Mouse (Mus musculus): ENCODE data around the gene Rad51. TPM values are rescaled to one million over a fixed set of nuclear protein-coding genes. Genes with fewer than 3 reads are reported as not detected.

Rad51 gene
- 1.4 and 4.2 TPM in 2 replicates for total RNA-seq (2017)

DNA sequence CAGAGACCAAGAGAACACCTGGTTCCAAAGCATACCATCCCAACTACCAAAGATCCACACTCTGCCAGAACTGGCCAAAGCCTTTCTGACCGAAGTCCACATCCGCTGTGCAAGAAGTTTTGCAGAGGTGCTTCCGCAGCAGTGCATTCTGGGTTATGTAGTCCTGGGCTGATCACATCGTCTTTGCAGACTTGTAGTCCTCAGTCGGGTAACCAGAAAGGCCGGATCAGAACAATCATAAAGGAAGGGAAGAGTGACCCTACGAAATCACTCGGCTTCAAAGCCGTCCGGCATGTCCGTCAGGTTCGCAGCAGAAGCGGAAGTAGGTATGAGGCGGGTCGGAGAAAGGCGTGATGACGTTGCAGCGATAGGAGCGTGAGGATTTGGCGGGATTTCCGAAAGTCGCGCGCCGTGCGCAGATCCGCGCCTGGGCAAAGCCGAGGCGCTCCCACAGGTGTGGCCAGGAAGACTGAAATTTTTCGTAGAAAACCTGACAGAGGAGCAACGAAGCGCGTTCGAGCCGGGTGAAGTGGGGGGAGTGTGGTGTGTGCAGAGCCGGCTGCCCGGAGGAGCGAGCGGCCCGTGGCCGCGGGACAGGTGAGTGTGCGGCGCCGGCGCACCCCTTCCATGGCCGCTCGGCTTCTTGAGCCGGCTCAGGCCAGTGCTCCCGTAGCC, at the start of gene Rad51:
Rad51 (plus strand) TSS at position 356 of the 675 bp plus-strand sequence.
- peak; percentile 94 for ATAC-seq (ENCODE audit: extremely low read depth, insufficient number of reproducible peaks, low FRiP score, poor library complexity, severe bottlenecking)

DNA sequence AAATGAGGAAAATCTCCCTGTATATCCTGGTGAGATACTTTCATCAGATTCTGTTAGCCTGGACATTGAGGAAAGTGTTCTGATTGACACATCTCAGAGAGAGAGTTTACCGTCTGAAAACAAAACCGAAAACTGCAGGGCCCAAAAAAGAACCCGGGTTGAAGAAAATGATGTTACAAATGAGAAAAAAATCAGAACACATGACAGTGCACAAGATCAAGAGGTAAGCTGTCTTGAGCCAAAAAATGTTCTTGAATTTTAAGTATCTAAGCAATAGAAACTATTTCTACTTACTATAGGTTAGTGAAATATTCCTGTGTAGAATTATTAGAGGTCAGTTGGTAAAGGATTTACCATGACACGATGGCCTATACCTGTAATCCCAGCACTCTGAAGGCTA, 40.2 kb upstream of the Rad51 start:
- no peak for ATAC-seq (ENCODE audit: extremely low read depth, insufficient number of reproducible peaks, low FRiP score, poor library complexity, severe bottlenecking)

DNA sequence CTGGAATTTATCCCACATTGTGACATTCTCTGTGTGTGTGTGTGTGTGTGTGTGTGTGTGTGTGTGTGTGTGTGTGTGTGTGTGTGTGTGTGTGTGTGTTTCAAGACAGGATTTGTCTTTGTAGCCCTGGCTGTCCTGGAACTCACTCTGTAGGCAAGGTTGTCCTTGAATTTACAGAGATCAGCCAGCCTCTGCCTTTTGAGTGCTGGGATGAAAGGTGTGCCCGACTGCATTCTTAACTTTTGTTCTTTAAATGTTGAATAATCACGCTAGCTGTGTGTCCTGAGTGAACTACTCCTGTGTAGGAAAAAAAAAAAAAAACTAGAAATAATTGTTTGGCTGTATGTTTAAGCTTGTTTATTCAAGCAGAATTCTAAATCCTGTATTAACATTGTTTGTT, 26.4 kb upstream of the Rad51 start:
- ATAC-seq (ENCODE audit: extremely low read depth, insufficient number of reproducible peaks, low FRiP score, poor library complexity, severe bottlenecking): no peak

DNA sequence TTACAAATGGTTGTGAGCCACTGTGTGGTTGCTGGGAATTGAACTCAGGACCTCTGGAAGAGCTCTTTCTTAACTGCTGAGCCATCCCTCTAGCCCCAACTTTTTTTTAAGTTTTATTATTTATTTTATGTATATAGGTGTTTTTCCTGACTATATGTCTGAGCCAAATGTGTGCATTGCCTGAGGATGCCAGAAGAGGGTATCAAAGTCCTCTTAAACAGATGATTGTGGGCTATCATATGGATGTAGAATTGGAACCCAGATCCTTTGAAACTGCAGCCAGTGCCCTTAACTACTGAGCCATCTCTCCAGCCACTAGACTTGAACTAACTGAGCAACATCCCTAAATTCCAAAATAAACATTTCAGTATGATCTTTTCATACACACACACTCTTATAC, 11.0 kb upstream of the Rad51 start:
- ATAC-seq (ENCODE audit: extremely low read depth, insufficient number of reproducible peaks, low FRiP score, poor library complexity, severe bottlenecking): no peak

DNA sequence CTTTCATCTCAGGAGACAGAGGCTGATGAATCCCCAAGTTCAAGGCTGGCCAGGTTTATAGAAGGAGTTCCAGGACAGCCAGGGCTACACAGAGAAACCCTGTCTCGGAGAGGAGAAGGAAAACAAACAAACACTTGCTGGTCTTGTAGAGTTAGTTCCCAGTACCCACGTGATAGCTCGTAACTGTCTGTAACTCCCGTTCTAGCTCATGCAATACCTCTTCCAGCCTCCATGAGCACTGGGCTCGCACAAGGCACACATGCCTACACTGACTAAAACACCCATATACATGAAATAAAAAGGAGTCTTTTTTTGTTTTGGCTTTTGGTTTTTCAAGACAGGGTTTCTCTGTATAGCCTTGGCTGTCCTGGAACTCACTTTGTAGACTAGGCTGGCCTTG, 6.0 kb upstream of the Rad51 start:
- no peak for ATAC-seq (ENCODE audit: extremely low read depth, insufficient number of reproducible peaks, low FRiP score, poor library complexity, severe bottlenecking)

DNA sequence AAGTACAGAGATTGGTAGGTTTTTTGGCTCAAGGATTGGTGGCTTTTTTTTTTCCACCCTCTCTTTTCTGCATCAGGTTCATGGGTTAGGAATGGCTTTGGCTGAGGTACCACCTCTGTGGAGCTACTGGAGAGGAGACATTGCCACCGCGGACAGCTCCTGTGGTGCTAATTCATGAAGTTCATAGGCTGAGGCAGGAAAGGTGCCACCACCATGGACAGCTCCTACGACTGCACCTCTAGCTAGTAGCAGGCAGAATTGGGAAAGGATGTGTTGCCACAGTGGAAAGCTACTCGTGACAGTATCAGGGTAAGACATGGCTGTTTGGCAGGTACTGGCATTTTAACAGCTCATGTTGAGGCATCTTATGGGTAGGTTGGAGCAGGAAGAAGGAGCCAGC, 4.0 kb upstream of the Rad51 start:
- no peak for ATAC-seq (ENCODE audit: extremely low read depth, insufficient number of reproducible peaks, low FRiP score, poor library complexity, severe bottlenecking)

DNA sequence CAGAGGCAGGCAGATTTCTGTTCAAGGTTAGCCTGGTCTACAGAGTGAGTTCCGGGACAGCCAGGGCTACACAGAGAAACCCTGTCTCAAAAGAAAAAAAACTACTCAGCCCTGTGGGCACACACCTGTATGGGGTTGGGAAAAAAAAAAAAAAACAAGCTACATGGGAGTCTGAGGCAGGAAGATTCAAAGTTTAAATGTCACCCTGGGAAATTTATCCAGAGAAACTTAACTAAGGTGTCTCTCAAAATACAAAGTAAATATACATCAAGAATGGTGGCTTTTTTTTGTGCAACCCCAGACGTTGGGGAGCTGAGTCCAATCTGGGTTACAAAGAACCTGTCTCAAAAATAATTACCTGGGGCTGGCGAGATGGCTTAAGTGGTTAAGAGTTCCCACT, 1.5 kb upstream of the Rad51 start:
- no peak for ATAC-seq (ENCODE audit: extremely low read depth, insufficient number of reproducible peaks, low FRiP score, poor library complexity, severe bottlenecking)

DNA sequence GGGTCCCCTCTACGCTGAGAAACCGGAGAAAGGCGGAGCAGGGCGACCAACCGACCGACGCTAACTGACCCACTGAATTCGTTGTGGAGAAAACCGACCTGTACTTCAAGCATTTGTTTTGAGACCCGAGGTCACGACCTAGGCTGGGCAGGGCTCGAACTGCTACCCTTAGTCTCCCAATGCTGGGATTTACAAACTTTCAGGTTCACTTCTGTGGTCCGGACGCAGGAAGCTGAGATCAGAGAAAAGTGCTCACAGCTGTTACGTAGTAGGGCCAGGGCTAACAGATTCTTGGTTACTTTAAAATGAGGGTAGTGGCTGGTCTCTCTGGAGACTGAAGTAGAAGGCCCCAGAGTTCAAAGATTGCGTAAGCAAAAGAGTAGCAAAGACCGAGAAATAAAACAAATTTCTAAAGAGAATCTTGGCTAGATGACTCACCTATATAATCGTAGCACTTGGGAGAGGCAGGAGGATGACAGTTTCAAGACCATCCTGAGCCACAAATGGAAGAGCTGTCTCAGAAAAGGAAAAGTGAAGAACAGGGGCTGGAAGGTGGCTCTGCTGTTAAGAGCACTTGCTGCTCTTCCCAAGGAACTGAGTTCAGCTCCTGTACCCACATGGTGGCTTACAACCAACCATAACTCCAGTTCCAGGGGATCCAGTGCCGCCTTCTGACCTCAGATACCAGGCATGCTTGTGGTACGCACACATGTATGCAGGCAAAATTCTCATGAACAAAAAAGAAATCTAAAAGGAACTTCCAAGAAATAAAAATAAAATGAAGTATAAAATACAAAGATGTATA, 730 bp downstream of the Rad51 start:
- no peak for ATAC-seq (ENCODE audit: extremely low read depth, insufficient number of reproducible peaks, low FRiP score, poor library complexity, severe bottlenecking)

DNA sequence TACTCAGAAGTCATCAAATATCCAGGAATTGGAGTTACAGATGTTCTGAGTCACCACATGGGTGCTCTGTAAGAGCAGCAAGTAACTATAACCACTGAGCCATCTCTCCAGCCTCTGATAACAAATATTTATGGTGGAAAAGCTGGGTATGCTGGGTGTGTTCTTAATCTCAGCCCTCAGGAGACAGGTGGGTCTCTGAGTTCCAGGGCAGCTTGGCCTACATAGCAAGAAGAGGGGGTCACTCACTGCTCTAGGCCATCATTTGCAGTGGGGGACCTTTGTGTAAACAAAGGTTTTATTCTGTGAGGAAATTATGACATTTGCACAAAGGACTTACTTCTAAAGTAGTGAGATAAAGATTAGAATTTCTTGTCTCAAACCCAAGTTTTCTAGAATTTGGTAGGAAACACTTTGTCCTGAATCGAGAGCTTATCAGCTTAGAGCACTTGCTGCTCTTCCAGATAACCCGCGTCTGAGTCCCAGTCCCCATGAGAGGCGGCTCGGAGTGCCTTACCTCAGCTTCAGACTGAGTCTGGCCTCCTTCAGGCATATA, 23.8 kb downstream of the Rad51 start:
- ATAC-seq (ENCODE audit: extremely low read depth, insufficient number of reproducible peaks, low FRiP score, poor library complexity, severe bottlenecking): no peak

DNA sequence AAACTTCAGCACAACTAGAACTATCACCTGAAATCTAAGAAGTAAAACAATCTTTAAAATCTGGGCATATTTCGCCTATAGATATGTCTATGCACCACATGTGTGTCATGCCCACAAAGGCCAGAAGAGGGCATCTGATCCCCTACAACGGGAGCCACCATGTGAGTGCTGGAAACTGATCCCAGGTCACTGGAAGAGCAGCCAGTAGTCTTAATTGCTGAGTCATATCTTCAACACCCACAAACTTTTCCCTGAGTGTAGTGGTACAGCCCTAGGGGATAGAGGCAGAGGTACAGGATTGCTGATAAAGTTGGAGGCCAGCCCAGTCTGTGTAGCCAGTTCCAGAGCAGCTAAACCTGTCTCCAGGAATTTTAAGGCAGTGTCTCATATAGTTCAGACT, 32.6 kb downstream of the Rad51 start:
- ATAC-seq (ENCODE audit: extremely low read depth, insufficient number of reproducible peaks, low FRiP score, poor library complexity, severe bottlenecking): no peak

DNA sequence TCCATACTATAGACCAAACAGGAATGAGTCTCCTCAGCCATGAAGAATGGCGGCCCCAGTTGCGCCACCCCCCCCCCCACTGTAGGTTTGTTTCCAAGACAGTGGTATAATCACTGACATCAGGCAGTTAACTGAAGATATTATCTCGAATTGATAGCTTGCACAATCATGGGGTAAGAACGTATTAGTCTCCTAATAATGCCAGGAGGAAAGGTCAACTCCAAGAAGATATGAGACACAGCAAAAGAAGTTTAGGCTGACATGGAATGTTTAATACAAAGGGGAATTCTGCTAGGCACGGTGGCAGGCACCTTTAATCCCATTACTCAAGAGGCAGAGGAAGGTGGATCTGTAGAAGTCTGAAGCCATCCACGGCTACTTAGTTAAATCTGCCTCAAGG, 33.8 kb downstream of the Rad51 start:
- no peak for ATAC-seq (ENCODE audit: extremely low read depth, insufficient number of reproducible peaks, low FRiP score, poor library complexity, severe bottlenecking)

DNA sequence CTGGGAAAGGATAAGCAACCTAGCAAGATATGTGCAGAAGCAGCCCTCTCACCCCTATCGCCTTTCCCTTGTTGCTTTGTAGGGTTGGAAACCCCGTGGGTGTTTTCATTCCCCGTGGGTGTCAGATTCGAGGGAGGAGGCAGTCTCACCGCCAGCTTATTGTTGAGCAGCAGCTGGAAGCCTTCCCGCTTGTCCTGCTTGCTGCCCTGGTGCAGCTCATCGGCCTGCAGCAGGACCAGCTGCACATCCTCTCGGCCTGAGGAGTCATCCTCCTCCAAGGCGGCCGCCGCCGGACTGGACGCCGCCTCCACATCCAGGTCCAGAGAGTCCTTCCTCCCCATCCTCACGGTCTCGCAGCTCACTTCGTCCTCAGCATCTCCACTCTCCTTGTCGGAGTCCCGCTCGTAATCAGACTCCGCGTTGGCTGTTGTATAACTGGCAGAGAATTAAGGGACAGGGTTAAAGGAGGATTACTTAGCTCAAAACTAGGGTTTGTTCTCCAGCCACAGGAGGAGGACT, 34.6 kb downstream of the Rad51 start:
- no peak for ATAC-seq (ENCODE audit: extremely low read depth, insufficient number of reproducible peaks, low FRiP score, poor library complexity, severe bottlenecking)

DNA sequence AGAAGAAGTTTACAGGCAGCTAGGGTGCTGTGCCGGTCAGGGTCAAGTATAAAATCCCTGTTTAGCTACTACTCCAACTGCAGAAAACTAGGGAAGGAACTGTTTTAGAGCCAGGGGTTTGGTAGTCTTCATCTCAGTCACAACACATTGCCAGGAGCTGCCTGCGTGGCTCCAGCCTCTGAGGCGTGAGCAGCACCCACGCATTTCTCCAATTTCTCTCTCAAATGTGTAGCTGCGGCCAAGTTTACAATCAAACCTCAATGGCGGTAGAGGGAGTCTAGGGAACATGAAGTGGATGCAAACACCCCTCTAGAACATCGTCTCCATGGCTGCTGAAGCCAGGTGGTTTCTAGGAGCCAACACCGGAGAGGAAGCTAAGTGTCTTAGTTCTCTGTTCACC, 35.2 kb downstream of the Rad51 start:
- ATAC-seq (ENCODE audit: extremely low read depth, insufficient number of reproducible peaks, low FRiP score, poor library complexity, severe bottlenecking): no peak

DNA sequence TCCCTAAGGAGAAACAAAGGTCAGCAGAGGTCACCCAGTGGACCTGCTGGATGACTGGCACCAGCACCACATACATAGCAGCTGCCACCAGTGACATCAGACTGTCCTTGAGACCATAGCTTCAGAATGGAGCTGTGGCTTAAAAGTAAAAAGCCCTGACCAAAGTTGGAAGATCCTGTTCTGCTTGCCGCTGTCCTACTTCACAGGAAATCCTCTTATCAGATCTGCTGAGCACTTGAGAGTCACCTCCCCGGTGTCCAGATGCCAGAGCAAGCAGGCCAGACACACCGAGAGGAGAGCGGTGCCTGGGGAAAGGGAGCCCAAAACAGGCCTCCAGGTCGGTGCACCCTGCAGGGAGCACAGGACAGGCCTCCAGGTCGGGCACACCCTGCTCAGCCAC, 39.7 kb downstream of the Rad51 start:
- no peak for ATAC-seq (ENCODE audit: extremely low read depth, insufficient number of reproducible peaks, low FRiP score, poor library complexity, severe bottlenecking)

DNA sequence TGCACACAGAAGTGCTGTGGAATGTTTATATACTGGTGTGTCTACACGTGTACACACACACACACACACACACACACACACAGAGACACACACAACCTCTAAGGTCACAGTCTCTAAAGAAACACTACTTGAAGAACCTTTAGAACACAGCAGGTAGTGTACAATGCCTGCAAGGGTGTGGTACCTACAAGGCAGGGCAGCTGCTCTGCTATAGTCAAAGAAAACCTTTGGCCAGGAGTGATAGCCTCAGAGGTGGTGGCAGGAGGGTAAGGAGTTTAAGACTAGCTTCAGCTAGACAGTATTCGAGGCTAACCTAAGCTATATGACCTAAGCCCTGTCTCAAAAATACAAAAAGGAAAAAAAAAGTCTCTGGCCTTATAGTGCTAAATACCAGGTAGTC, 42.1 kb downstream of the Rad51 start:
- ATAC-seq (ENCODE audit: extremely low read depth, insufficient number of reproducible peaks, low FRiP score, poor library complexity, severe bottlenecking): no peak

DNA sequence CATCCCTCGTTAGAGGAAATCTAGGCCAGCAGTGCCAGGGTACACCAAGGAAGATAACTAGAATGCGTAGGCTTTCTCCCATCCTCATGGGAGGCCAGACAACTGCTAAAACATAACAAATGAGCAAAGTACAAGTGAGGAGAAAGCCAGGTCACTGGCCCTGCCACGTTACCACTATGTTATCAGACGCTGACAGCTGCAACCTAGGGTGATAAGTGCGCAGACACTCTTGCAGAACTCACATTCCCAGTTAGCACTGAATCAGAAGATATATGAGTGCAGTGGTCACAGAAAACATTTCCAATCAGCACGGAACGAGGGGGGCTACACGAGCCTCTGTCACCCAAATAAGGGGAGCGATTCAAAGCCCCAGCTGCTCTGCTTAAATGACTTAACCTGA, 42.8 kb downstream of the Rad51 start:
- ATAC-seq (ENCODE audit: extremely low read depth, insufficient number of reproducible peaks, low FRiP score, poor library complexity, severe bottlenecking): no peak

DNA sequence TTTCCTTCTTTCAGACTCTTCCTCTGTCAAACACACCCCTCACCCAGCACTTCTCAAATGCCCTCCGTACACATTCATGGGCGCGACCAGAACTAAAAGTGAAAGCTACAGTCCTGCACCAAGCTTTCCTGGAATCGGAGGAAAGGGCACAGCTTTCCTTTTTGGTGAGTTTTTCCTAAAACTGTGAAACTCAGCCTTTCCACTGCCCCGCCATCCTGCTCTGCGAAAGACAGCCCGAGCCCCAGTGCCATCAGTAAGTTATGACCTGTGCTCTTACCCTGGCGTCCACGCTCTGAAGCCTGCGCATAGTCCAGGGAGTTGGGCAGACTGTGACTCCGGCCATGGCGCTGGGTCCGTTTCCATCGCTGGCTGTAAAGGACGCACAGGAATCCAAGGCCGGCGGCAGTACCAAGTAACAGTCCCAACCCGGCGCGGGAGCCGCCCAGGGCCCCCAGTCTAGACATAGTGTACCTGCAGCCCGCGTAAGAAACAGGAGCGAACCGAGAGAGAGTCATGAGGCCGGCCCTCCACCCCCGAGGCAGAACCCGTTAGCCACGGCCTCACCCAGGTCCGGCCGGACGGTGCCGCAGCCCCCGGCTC, 43.6 kb downstream of the Rad51 start:
- ATAC-seq (ENCODE audit: extremely low read depth, insufficient number of reproducible peaks, low FRiP score, poor library complexity, severe bottlenecking): no peak

DNA sequence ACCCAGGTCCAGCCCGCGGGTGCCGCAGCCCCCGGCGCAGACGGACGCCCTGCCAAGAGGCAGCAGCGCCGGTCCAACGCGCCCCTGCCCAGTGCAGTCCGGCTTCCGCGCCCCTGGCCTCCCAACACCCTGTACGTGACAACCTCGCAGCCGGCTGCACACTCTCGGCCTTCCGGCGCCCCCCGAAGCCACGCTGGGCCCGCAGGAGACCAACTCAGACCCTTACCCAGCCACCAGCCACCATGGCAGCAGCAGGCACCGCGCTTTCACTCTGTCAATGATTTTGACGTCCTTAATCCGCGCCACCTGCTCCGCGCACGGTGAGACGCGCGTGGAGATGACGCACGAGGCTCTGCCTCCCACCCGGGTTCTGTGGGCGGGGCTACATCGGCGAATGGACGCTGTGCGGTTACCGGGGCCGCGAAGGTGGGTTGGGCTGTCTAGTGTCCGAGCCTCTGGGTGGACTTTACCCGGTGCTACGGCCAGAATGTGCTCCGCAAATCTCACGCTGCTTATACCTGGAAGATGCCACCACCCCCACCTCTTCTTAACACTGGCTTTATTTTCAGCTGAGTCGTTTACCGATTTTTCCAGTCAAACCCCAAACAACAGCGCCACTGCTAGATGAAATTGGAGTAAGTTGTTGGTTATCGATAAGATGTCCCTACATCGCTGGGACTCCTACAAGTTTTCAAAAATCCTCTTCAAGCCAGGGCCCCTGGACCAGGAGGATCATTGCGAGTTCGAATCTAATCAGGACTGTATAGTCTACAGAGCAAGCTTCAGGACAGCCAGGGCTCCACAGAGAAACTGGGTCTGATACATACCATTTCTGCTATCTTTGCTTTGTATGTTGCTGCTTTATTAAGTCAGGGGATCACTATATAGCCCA, 44.3 kb downstream of the Rad51 start, which contains the start of gene Rmdn3:
Rmdn3 (minus strand) TSS at position 354 of the 892 bp plus-strand sequence.
- peak; percentile 95 for ATAC-seq (ENCODE audit: extremely low read depth, insufficient number of reproducible peaks, low FRiP score, poor library complexity, severe bottlenecking)

DNA sequence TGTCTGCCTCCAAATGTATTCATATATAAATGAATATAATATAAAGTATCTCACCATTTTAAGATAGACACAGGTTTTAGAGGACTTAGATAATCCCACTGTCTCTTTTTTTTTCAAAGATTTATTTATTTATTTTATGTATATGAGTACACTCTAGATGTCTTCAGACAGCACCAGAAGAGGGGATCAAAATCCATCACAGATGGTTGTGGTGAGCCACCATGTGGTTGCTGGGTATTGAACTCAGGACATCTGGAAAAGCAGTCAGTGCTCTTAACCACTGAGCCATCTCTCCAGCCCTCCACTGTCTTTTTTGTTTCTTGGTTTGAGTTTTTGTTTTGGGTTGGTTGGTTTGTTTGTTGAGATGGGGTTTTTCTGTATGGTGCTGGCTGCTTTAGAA, 45.2 kb downstream of the Rad51 start:
- ATAC-seq (ENCODE audit: extremely low read depth, insufficient number of reproducible peaks, low FRiP score, poor library complexity, severe bottlenecking): no peak
